Mouse (Mus musculus): ENCODE results near the gene Mb21d2. TPM values are rescaled to one million over a fixed set of nuclear protein-coding genes. Genes with fewer than 3 reads are reported as not detected.

The Mb21d2 gene
- polyA plus RNA-seq, 1 experiment from 2014 or later = 1.3 TPM

- no peaks in the 10 kb centered on the region for H3K36me3 ChIP-seq
- no peak overlapping the region for H3K27ac ChIP-seq
- no peaks in the 10 kb centered on the region for H3K9me3 ChIP-seq (replicated peaks)
- no peak overlapping the region for H3K4me3 ChIP-seq (replicated peaks)
- no peak overlapping the region for H3K4me2 ChIP-seq
- DNase-seq (no peak), ATAC-seq (ENCODE audit: low read depth) (no peak)
- no peaks in the 10 kb centered on the region for H3K4me1 ChIP-seq (replicated peaks)
- no peak overlapping the region for H3K9ac ChIP-seq
- no peaks in the 10 kb centered on the region for H3K27me3 ChIP-seq
- 71% methylated on average over 18 of the region's 18 CpGs for WGBS (ENCODE audit: insufficient replicate concordance)
These were observed 71.1 kb downstream of the Mb21d2 start for GRCm38 (mm10) chr16:28858210-28859008.

GRCm38 (mm10) chr16:28851409-28851821 lies 78.1 kb downstream of the Mb21d2 start:
- no peak overlapping the region for H3K4me2 ChIP-seq
- H3K4me1 ChIP-seq (replicated peaks) = no peaks in the 10 kb centered on the region
- WGBS (ENCODE audit: insufficient replicate concordance) = 55% methylated on average over 11 of the region's 11 CpGs
- H3K27me3 ChIP-seq = no peaks in the 10 kb centered on the region
- H3K4me3 ChIP-seq (replicated peaks) = no peak overlapping the region
- DNase-seq (no peak), ATAC-seq (ENCODE audit: low read depth) (no peak)
- H3K9ac ChIP-seq = no peak overlapping the region
- H3K9me3 ChIP-seq (replicated peaks) = peaks cover 5% of the 10 kb centered on the region; the same call in 1 of the 2 replicates
- no peaks in the 10 kb centered on the region for H3K36me3 ChIP-seq
- H3K27ac ChIP-seq = no peak overlapping the region

GRCm38 (mm10) chr16:28850881-28851280 lies 78.6 kb downstream of the Mb21d2 start:
- ATAC-seq (ENCODE audit: low read depth) = no peak
- H3K4me1 ChIP-seq (replicated peaks) = no peaks in the 10 kb centered on the region
- no peaks in the 10 kb centered on the region for H3K36me3 ChIP-seq
- H3K4me3 ChIP-seq (replicated peaks) = no peak overlapping the region
- H3K9ac ChIP-seq = no peak overlapping the region
- 70% methylated on average over 14 of the region's 14 CpGs for WGBS (ENCODE audit: insufficient replicate concordance)
- no peaks in the 10 kb centered on the region for H3K27me3 ChIP-seq
- no peak for DNase-seq
- H3K27ac ChIP-seq = no peak overlapping the region
- no peak overlapping the region for H3K4me2 ChIP-seq
- H3K9me3 ChIP-seq (replicated peaks) = peaks cover 5% of the 10 kb centered on the region; the same call in 1 of the 2 replicates

DNA sequence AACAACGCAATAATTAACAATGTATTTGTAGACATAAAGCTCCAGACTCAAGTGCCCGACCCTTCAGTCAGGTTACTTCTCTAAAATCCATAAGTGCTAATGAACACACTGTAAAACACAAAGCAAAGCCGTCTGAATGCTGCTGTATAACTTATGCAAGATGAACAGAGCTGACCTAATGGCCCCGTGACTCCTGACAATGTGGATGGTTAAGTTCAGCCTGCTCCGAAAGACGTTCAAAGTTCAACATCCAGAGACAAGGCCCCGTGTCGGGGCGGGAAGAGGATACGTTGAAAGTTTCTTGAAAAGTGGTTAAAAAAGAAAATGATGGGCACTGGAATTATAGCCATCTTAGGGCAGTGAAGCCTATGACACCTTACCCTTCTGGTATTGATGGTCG lies 83.3 kb downstream of the Mb21d2 start:
- 0 out of 2 replicates have a peak, but pooled peaks cover 5% of the 10 kb centered on the region for H3K9me3 ChIP-seq (replicated peaks)
- H3K27me3 ChIP-seq = no peaks in the 10 kb centered on the region
- H3K4me1 ChIP-seq (replicated peaks) = no peaks in the 10 kb centered on the region
- no peak overlapping the region for H3K27ac ChIP-seq
- H3K36me3 ChIP-seq = no peaks in the 10 kb centered on the region
- H3K4me2 ChIP-seq = no peak overlapping the region
- 71% methylated on average over 11 of the region's 11 CpGs for WGBS (ENCODE audit: insufficient replicate concordance)
- ATAC-seq (ENCODE audit: low read depth) (no peak), DNase-seq (no peak)
- no peak overlapping the region for H3K4me3 ChIP-seq (replicated peaks)
- H3K9ac ChIP-seq = no peak overlapping the region

GRCm38 (mm10) chr16:28845336-28845735 lies 84.1 kb downstream of the Mb21d2 start:
- 50% methylated on average over 3 of the region's 3 CpGs for WGBS (ENCODE audit: insufficient replicate concordance)
- no peak for ATAC-seq (ENCODE audit: low read depth)
- no peaks in the 10 kb centered on the region for H3K4me1 ChIP-seq (replicated peaks)

GRCm38 (mm10) chr16:28841102-28841501 lies 88.4 kb downstream of the Mb21d2 start:
- no peak for DNase-seq
- H3K36me3 ChIP-seq = no peaks in the 10 kb centered on the region
- H3K27me3 ChIP-seq = no peaks in the 10 kb centered on the region
- H3K4me2 ChIP-seq = no peak overlapping the region
- H3K4me3 ChIP-seq (replicated peaks) = no peak overlapping the region
- 54% methylated on average over 11 of the region's 11 CpGs for WGBS (ENCODE audit: insufficient replicate concordance)
- H3K9me3 ChIP-seq (replicated peaks) = no peaks in the 10 kb centered on the region
- no peak overlapping the region for H3K27ac ChIP-seq
- H3K9ac ChIP-seq = no peak overlapping the region
- ATAC-seq (ENCODE audit: low read depth) = no peak
- no peaks in the 10 kb centered on the region for H3K4me1 ChIP-seq (replicated peaks)

More at GRCm38 (mm10) chr16:28845336-28845735, 84.1 kb downstream of the Mb21d2 start:
- no peak for DNase-seq
- no peak overlapping the region for H3K4me2 ChIP-seq
- no peak overlapping the region for H3K9ac ChIP-seq
- 0 out of 2 replicates have a peak, but pooled peaks cover 5% of the 10 kb centered on the region for H3K9me3 ChIP-seq (replicated peaks)
- H3K27ac ChIP-seq = no peak overlapping the region
- no peak overlapping the region for H3K4me3 ChIP-seq (replicated peaks)
- no peaks in the 10 kb centered on the region for H3K27me3 ChIP-seq
- H3K36me3 ChIP-seq = no peaks in the 10 kb centered on the region

DNA sequence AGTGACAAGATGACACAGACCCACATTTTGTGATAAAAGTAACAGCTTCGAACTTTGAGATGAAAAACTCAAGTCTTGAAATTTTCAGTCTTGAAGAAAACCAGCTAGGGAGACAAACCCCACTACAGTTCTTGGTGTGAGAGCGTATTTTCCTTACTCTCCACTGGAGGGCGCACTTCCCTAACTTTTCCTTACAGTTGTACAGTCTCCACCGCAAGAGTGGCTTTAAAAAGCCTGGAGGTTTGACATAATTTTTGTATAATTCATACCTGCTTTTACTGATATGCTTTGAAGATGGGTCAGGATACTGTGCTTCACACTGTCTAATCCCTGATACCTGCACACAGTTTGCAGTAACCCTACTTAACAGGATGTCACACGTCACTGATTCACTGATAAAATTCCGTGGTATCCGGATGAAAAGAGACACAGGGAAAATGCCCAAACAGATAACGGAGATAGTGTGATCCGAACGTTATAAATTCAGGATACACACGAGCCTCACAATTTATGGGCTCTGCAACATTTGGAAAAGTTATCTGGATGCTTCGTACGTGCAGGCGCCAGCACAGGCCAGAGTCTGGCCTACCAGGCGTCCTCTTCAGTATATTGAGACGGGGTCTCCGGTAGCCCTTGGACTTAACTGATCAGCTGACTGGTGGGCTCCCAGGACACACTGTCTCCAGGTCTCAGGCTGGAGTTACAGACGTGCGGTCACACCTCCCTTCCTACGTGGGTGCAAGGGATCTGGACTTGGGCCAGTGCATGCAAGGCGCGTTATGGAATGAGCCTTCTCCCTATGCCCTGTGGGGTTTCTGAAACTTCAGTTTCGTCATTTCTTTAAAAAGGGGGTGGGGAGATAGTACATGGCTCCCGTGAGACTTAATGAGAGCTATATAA lies 89.1 kb downstream of the Mb21d2 start:
- no peaks in the 10 kb centered on the region for H3K36me3 ChIP-seq
- no peak for ATAC-seq (ENCODE audit: low read depth)
- 52% methylated on average over 24 of the region's 24 CpGs for WGBS (ENCODE audit: insufficient replicate concordance)

DNA sequence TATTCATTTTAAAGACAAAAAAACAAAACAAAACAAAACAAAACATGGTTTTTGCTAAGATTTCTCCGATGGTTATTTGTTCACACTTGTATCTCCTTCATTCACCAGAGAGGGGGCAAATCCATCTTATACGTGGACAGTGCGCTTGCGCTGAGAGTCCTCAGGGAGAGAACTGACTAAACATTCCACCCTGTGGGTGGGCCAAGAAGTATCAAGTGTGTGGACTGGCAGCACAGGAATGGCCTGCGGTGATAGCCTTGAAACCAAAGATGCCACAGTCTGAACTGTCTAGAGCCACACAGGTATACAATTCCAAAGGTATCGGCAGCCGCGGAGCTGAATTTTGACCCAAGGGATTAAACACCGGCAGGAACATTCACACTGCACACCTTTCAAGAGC lies 89.9 kb downstream of the Mb21d2 start:
- ATAC-seq (ENCODE audit: low read depth) (no peak), DNase-seq (no peak)
- H3K9ac ChIP-seq = no peak overlapping the region
- H3K27ac ChIP-seq = no peak overlapping the region
- H3K36me3 ChIP-seq = no peaks in the 10 kb centered on the region
- no peak overlapping the region for H3K4me2 ChIP-seq
- H3K4me3 ChIP-seq (replicated peaks) = no peak overlapping the region
- WGBS (ENCODE audit: insufficient replicate concordance) = 75% methylated on average over 9 of the region's 9 CpGs
- H3K9me3 ChIP-seq (replicated peaks) = no peaks in the 10 kb centered on the region
- no peaks in the 10 kb centered on the region for H3K27me3 ChIP-seq
- H3K4me1 ChIP-seq (replicated peaks) = no peaks in the 10 kb centered on the region

More for the DNA sequence above, 89.1 kb downstream of the Mb21d2 start:
- Histone ChIP-seq H3K27ac (no peak overlapping the region), H3K4me2 (no peak overlapping the region), H3K4me1 (replicated peaks) (no peaks in the 10 kb centered on the region), H3K9ac (no peak overlapping the region), H3K4me3 (replicated peaks) (no peak overlapping the region), H3K9me3 (replicated peaks) (no peaks in the 10 kb centered on the region), H3K27me3 (no peaks in the 10 kb centered on the region)
- DNase-seq = no peak

- H3K9ac ChIP-seq = no peak overlapping the region
- no peak for DNase-seq
- 18% methylated on average over 12 of the region's 12 CpGs for WGBS (ENCODE audit: insufficient replicate concordance)
These were observed 91.5 kb downstream of the Mb21d2 start for GRCm38 (mm10) chr16:28838016-28838415.

GRCm38 (mm10) chr16:28832085-28832635 lies 97.3 kb downstream of the Mb21d2 start:
- DNase-seq = no peak
- no peak for ATAC-seq (ENCODE audit: low read depth)
- WGBS (ENCODE audit: insufficient replicate concordance) = 70% methylated on average over 12 of the region's 12 CpGs

More at GRCm38 (mm10) chr16:28838016-28838415, 91.5 kb downstream of the Mb21d2 start:
- Histone ChIP-seq H3K4me3 (replicated peaks) (no peak overlapping the region), H3K27ac (no peak overlapping the region), H3K27me3 (no peaks in the 10 kb centered on the region), H3K36me3 (no peaks in the 10 kb centered on the region), H3K9me3 (replicated peaks) (no peaks in the 10 kb centered on the region), H3K4me2 (no peak overlapping the region), H3K4me1 (replicated peaks) (no peaks in the 10 kb centered on the region)
- no peak for ATAC-seq (ENCODE audit: low read depth)

More at GRCm38 (mm10) chr16:28832085-28832635, 97.3 kb downstream of the Mb21d2 start:
- Histone ChIP-seq H3K4me1 (replicated peaks) (no peaks in the 10 kb centered on the region), H3K9me3 (replicated peaks) (no peaks in the 10 kb centered on the region), H3K4me3 (replicated peaks) (no peak overlapping the region), H3K27ac (no peak overlapping the region), H3K4me2 (no peak overlapping the region), H3K27me3 (no peaks in the 10 kb centered on the region), H3K36me3 (0 out of 2 replicates have a peak, but pooled peaks cover 7% of the 10 kb centered on the region), H3K9ac (no peak overlapping the region)
